Mouse (Mus musculus): ENCODE measurements at regions not wholly inside any gene's neighbourhood (a gene's known extent, or its start where the extent isn't known, plus 50 kb on each side); places are given as distances from the start of the nearest gene placed in this dataset.

DNA sequence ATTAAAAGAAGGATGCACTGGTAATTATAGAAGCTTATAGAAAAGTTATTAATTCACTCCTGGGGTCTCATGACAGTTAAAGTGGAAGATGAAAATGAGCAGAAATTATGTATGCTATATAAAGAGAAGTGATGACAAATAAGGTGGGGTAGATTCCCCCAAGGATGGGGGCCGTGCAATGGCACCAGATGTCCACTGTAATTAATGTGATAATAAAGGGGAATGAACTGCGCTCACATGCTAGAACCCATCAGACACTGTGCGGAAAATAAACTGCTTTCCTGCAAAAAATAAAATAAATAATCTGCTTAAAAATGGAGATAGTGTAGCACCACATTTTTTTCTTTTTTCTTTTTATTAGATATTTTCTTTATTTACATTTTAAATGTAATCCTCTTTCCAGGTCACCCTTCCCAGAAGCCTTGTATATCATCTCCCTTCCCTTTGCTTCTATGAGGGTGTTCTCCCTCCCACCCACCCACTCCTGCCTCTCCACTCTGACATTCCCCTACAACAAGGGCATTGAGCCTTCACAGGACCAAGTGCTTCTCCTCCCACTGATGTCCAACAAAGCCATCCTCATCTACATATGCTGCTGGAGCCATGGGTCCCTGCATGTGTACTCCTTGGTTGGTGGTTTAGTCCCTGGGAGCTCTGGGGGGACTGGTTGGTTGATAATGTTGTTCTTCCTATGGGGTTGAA, 934.0 kb upstream of the Pcdh20 start:
- Histone ChIP-seq H3K27ac (ENCODE audit: low read length) (no peak overlapping the region), H3K9ac (replicated peaks; ENCODE audit: low read depth) (no peak overlapping the region), H3K36me3 (ENCODE audit: insufficient read depth, low read length) (no peaks in the 10 kb centered on the region), H3K4me1 (ENCODE audit: insufficient read depth, low read depth, low read length) (no peaks in the 10 kb centered on the region), H3K4me2 (replicated peaks; ENCODE audit: low read depth, low read length) (no peak overlapping the region), H3K4me3 (ENCODE audit: low read depth, low read length) (no peak overlapping the region), H3K9me3 (ENCODE audit: low read length) (no peaks in the 10 kb centered on the region), H3K27me3 (replicated peaks; ENCODE audit: insufficient read depth, low read length) (no peaks in the 10 kb centered on the region)
- 74% methylated on average over 3 of the region's 3 CpGs for WGBS
- ATAC-seq = no peak
- DNase-seq (ENCODE audit: low spot score) = no peak
- TF ChIP-seq EP300 (IDR thresholded peaks at IDR 0.05) (no peak), CTCF (IDR thresholded peaks at IDR 0.05) (no peak)

DNA sequence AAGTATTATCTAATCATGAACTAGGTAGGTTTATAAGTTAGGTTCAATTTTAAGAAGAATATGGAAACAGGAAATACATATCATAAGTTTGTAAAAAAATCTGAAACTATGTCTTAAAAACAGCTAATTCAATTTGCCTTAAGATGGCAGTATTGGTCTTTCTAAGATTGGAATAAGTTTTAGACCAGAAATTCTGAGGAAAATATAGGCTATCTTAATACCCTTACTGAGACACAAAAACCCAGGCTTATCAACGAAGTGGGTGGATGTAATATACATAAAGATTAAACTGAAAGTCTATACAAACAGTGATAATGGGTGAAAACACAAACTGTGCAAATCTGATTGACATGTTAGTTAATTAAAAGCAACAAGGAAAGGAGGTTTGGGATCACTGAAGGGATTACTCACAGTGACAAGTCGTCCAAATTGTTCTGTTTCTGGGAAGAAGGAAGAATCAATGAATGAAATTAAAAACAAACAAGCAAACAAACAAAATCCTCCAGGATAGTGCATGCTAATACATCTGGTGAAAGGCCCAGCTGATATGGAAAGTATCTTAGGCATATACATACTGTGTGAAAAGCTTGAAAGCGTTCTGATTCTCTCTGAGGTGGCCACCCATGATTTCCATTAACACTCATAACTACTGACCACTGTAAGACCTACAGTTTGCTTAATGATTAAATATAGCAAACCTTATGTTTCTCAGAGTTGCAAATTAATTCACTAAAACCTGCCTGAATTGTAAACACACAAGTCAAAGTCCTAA, 931.6 kb upstream of the Pcdh20 start:
- Histone ChIP-seq H3K27ac (ENCODE audit: low read length) (no peak overlapping the region), H3K4me3 (ENCODE audit: low read depth, low read length) (no peak overlapping the region), H3K9me3 (ENCODE audit: low read length) (no peaks in the 10 kb centered on the region), H3K27me3 (replicated peaks; ENCODE audit: insufficient read depth, low read length) (no peaks in the 10 kb centered on the region), H3K4me1 (ENCODE audit: insufficient read depth, low read depth, low read length) (no peaks in the 10 kb centered on the region), H3K9ac (replicated peaks; ENCODE audit: low read depth) (no peak overlapping the region), H3K4me2 (replicated peaks; ENCODE audit: low read depth, low read length) (no peak overlapping the region), H3K36me3 (ENCODE audit: insufficient read depth, low read length) (no peaks in the 10 kb centered on the region)
- ATAC-seq (no peak), DNase-seq (ENCODE audit: low spot score) (peak; percentile 35)
- WGBS = 39% methylated on average over 3 of the region's 3 CpGs
- TF ChIP-seq CTCF (IDR thresholded peaks at IDR 0.05) (0 out of 2 replicates have a peak, but pooled peaks have one; percentile 8), EP300 (IDR thresholded peaks at IDR 0.05) (no peak)

DNA sequence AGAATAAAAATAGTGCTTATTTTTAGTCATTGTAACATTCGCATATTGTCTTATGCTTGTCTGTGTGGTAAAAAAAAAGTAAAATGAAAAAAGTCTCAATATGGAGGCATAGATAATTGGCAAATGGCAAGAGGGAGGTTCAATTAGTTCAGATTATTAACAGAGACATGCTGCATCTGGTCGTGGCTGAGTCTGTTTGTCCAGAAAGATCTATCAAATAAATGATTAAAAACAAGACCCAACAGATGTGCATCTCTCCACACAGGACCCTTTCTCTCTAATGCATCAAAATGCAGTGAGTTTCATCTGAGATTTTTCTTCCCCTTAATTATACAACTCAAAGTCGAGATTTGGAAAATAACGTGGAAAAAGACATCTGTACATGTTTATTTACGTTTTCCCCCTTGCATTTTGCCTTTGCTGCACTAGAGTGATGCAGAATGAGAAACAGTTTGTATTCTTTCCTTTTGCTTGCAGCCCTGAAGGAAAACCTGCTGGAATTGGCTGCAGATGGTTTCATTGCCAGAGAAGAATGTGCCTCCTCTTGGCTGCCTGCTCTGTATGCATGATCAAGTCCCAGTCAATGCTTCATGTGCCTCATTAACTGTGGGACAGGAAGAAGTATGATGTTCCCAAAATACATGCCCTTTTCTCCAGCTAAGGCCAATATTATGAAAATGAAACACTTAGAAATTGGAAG, 886.0 kb upstream of the Pcdh20 start:
- TF ChIP-seq EP300 (IDR thresholded peaks at IDR 0.05) (no peak), CTCF (IDR thresholded peaks at IDR 0.05) (no peak)
- Histone ChIP-seq H3K4me1 (ENCODE audit: insufficient read depth, low read depth, low read length) (no peaks in the 10 kb centered on the region), H3K27ac (ENCODE audit: low read length) (no peak overlapping the region), H3K4me2 (replicated peaks; ENCODE audit: low read depth, low read length) (no peak overlapping the region), H3K9me3 (ENCODE audit: low read length) (no peaks in the 10 kb centered on the region), H3K9ac (replicated peaks; ENCODE audit: low read depth) (no peak overlapping the region), H3K4me3 (ENCODE audit: low read depth, low read length) (no peak overlapping the region), H3K36me3 (ENCODE audit: insufficient read depth, low read length) (no peaks in the 10 kb centered on the region), H3K27me3 (replicated peaks; ENCODE audit: insufficient read depth, low read length) (no peaks in the 10 kb centered on the region)
- ATAC-seq (no peak), DNase-seq (ENCODE audit: low spot score) (peak; percentile 7)
- WGBS = 35% methylated on average over 5 of the region's 5 CpGs

DNA sequence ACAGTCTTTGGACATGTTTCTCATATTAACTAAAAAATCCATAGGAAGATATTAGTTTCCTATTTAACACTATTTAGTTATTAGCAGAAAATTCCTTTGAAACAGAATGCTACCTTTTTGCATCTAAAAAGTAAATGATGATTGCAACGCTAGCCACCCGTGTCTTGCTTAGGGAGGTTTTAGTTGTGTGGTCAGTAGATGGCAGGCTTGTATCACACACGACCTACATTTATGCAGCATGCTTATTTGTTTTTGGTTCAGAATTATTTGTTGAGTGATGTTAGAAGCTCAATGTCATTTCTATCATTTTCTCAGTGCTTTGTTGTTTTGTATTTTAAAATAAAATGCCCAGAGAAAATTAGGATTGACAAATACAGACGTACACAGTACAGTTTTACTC, 876.8 kb upstream of the Pcdh20 start:
- peak; percentile 64 for TF ChIP-seq CTCF (IDR thresholded peaks at IDR 0.05)
- TF ChIP-seq EP300 (IDR thresholded peaks at IDR 0.05) = no peak
- Histone ChIP-seq H3K9ac (replicated peaks; ENCODE audit: low read depth) (no peak overlapping the region), H3K4me2 (replicated peaks; ENCODE audit: low read depth, low read length) (no peak overlapping the region), H3K36me3 (ENCODE audit: insufficient read depth, low read length) (no peaks in the 10 kb centered on the region), H3K27me3 (replicated peaks; ENCODE audit: insufficient read depth, low read length) (no peaks in the 10 kb centered on the region), H3K4me3 (ENCODE audit: low read depth, low read length) (no peak overlapping the region), H3K27ac (ENCODE audit: low read length) (no peak overlapping the region), H3K9me3 (ENCODE audit: low read length) (no peaks in the 10 kb centered on the region), H3K4me1 (ENCODE audit: insufficient read depth, low read depth, low read length) (no peaks in the 10 kb centered on the region)
- peak; percentile 29 for DNase-seq (ENCODE audit: low spot score)
- 31% methylated on average over 4 of the region's 4 CpGs for WGBS
- no peak for ATAC-seq

DNA sequence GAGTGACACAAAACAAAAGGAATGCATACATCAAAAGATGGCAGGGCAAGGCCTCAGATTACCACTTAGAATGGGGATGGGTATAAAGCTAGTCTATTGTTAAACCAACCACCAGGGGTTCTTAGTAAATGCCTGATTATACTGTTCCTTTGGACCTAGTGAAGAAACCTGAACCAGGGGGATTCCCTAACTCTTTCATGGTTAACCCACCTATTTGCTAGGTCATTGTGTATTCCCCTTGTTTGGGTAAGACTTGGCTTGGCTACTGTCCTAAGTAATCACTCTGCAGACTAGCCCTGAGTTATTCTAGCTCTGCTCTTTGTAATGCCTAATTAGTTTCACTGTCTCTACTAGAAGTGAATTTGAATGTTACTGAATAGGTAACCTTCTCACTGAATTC, 853.9 kb upstream of the Pcdh20 start:
- Histone ChIP-seq H3K9me3 (ENCODE audit: low read length) (no peaks in the 10 kb centered on the region), H3K27ac (ENCODE audit: low read length) (no peak overlapping the region), H3K4me3 (ENCODE audit: low read depth, low read length) (no peak overlapping the region), H3K4me1 (ENCODE audit: insufficient read depth, low read depth, low read length) (no peaks in the 10 kb centered on the region), H3K9ac (replicated peaks; ENCODE audit: low read depth) (no peak overlapping the region), H3K27me3 (replicated peaks; ENCODE audit: insufficient read depth, low read length) (no peaks in the 10 kb centered on the region), H3K36me3 (ENCODE audit: insufficient read depth, low read length) (no peaks in the 10 kb centered on the region), H3K4me2 (replicated peaks; ENCODE audit: low read depth, low read length) (no peak overlapping the region)
- DNase-seq (ENCODE audit: low spot score) (no peak), ATAC-seq (no peak)
- TF ChIP-seq EP300 (IDR thresholded peaks at IDR 0.05) = no peak

DNA sequence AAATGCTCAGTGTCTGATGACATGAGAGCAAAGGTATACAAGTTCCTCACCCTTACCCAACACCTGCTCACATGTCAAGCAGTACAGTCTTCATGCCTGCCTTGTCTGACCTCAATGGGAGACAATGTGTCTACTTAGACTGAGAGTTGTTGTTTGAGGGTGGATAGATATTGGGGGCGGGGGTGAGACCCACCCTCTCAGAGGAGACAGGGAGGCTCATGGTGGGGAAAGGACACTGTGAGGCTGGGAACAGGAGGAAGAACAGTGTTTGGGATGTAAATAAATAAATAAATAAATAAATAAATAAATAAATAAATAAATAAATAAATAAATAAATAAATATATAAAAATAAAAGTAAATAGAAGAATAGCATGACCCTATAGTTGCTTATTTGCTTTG, 837.3 kb upstream of the Pcdh20 start:
- H3K4me2 ChIP-seq (replicated peaks; ENCODE audit: low read depth, low read length) = no peak overlapping the region
- 88% methylated on average over 1 of the region's 1 CpGs for WGBS
- TF ChIP-seq CTCF (IDR thresholded peaks at IDR 0.05) (no peak), EP300 (IDR thresholded peaks at IDR 0.05) (no peak)
- H3K9ac ChIP-seq (replicated peaks; ENCODE audit: low read depth) = no peak overlapping the region
- H3K9me3 ChIP-seq (ENCODE audit: low read length) = no peaks in the 10 kb centered on the region
- no peak for ATAC-seq
- H3K36me3 ChIP-seq (ENCODE audit: insufficient read depth, low read length) = no peaks in the 10 kb centered on the region
- DNase-seq (ENCODE audit: low spot score) = no peak
- no peak overlapping the region for H3K4me3 ChIP-seq (ENCODE audit: low read depth, low read length)
- H3K27me3 ChIP-seq (replicated peaks; ENCODE audit: insufficient read depth, low read length) = no peaks in the 10 kb centered on the region
- no peak overlapping the region for H3K27ac ChIP-seq (ENCODE audit: low read length)
- H3K4me1 ChIP-seq (ENCODE audit: insufficient read depth, low read depth, low read length) = no peaks in the 10 kb centered on the region
